Mouse (Mus musculus) liver, postnatal 0 days (tissue): ENCODE measurements around the gene Wbp1l. TPM values are rescaled to one million over a fixed set of nuclear protein-coding genes. Genes with fewer than 3 reads are reported as not detected.
A peak's percentile ranks its signal among the peaks of the same experiment; 100 is the strongest.

Experiments used
- ATAC-seq: fragments of 200-750 bp; cut with Nextera tagmentation; 2 replicates; pipeline ENCODE4 v1.8.0; 2017; ENCODE audit warnings: mild to moderate bottlenecking, moderate library complexity
- DNase-seq: peaks from one replicate; pipeline ENCODE4 v3.0.0-alpha.2; 2016
- H3K27ac ChIP-seq: fragments of 300-500 bp; sonication (generic); 2 replicates; pipeline ENCODE4 v1.5.1; 2014; ENCODE audit warnings: antibody characterized with exemption, moderate library complexity, mild to moderate bottlenecking, low read depth
- H3K27me3 ChIP-seq: fragments of 300-500 bp; sonication (generic); 2 replicates; pipeline ENCODE4 v1.6.1; 2014; ENCODE audit warnings: low read length, control low read depth, mixed read lengths; ENCODE audit not compliant: insufficient read depth
- H3K36me3 ChIP-seq: fragments of 300-500 bp; sonication (generic); replicated peaks from 2 replicates; pipeline ENCODE4 v1.6.1; 2014; ENCODE audit warnings: mild to moderate bottlenecking, control low read depth, low read length, moderate library complexity, mixed read lengths; ENCODE audit not compliant: insufficient read depth
- H3K4me1 ChIP-seq: fragments of 300-500 bp; sonication (generic); 2 replicates; pipeline ENCODE4 v1.6.1; 2014; ENCODE audit warnings: antibody characterized with exemption, mild to moderate bottlenecking, control low read depth; ENCODE audit not compliant: insufficient read depth
- H3K4me2 ChIP-seq: fragments of 300-500 bp; sonication (generic); 2 replicates; pipeline ENCODE4 v1.6.1; 2014; ENCODE audit warnings: low read depth, mild to moderate bottlenecking, low read length, moderate library complexity, mixed read lengths
- H3K4me3 ChIP-seq: fragments of 300-500 bp; sonication (generic); 2 replicates; pipeline ENCODE4 v1.5.1; 2014; ENCODE audit warnings: low read depth, low read length
- H3K9ac ChIP-seq: fragments of 300-500 bp; sonication (generic); replicated peaks from 2 replicates; pipeline ENCODE4 v1.6.1; 2014; ENCODE audit warnings: mild to moderate bottlenecking, moderate library complexity
- H3K9me3 ChIP-seq: fragments of 300-500 bp; sonication (generic); 2 replicates; pipeline ENCODE4 v1.6.1; 2016; ENCODE audit warnings: mild to moderate bottlenecking, control low read depth, low read length, mixed read lengths
- CTCF ChIP-seq: sonication (generic); IDR thresholded peaks from 2 replicates; pipeline ENCODE4 v1.5.1; 2016; ENCODE audit warnings: antibody characterized with exemption, low read depth
- EP300 ChIP-seq: IDR thresholded peaks from 2 replicates; pipeline ENCODE4 v1.6.1; 2016; ENCODE audit warnings: antibody characterized with exemption, low read depth, mild to moderate bottlenecking
- WGBS: fragments of 180-500 bp; shearing (Covaris S2); extraction: QIAGEN DNeasy Blood & Tissue Kit; methylation state at CpG from one replicate; pipeline ENCODE4 v1.1.7; 2014; ENCODE audit not compliant: insufficient replicate concordance; 5-methylcytosine and 5-hydroxymethylcytosine counted together
- polyA plus RNA-seq: library from polyadenylated mRNA; unstranded; fragments of >200 nt; fragmentation: Nextera tagmentation; extraction: Ambion mirVana; gene quantifications from 2 replicates; pipeline ENCODE4 v1.2.1, GENCODE M21; 2015

Wbp1l gene
- polyA plus RNA-seq, 1 experiment from 2014 or later: 48.8 TPM

GRCm38 (mm10) chr19:46672766-46673418, 74.0 kb downstream of the Wbp1l start, which contains the start of gene Cyp17a1:
Gene Cyp17a1, minus strand, starts transcription at chr19:46673172.
- ATAC-seq: no peak
- Histone ChIP-seq H3K4me3 (no peak within 1 kb of the TSS), H3K4me1 (peaks cover 23% of the 10 kb centered on the region), H3K27ac (no peak within 1 kb of the TSS), H3K9me3 (no peaks in the 10 kb centered on the region), H3K9ac (no peak within 1 kb of the TSS), H3K36me3 (no peaks in the 10 kb centered on the region), H3K27me3 (no peaks in the 10 kb centered on the region), H3K4me2 (peak within 1 kb of the TSS; percentile 28; the same call in 1 of the 2 replicates)
- WGBS: 49% methylated on average over 5 of the region's 5 CpGs
- no peak for DNase-seq
- TF ChIP-seq CTCF (no peak), EP300 (no peak)

- no peaks in the 10 kb centered on the region for H3K27me3 ChIP-seq
- no peaks in the 10 kb centered on the region for H3K36me3 ChIP-seq
- H3K9me3 ChIP-seq: no peaks in the 10 kb centered on the region
- no peak overlapping the region for H3K4me2 ChIP-seq
- TF ChIP-seq CTCF (no peak), EP300 (no peak)
- H3K4me1 ChIP-seq: peaks cover 20% of the 10 kb centered on the region
- 77% methylated on average over 3 of the region's 3 CpGs for WGBS
- DNase-seq (no peak), ATAC-seq (no peak)
- no peak overlapping the region for H3K27ac ChIP-seq
- H3K4me3 ChIP-seq: no peak overlapping the region
- no peak overlapping the region for H3K9ac ChIP-seq
Observed at GRCm38 (mm10) chr19:46675641-46676040, 76.8 kb downstream of the Wbp1l start.

GRCm38 (mm10) chr19:46679720-46680383, 81.0 kb downstream of the Wbp1l start:
- Histone ChIP-seq H3K36me3 (no peaks in the 10 kb centered on the region), H3K9ac (no peak overlapping the region), H3K4me2 (no peak overlapping the region), H3K27ac (no peak overlapping the region), H3K9me3 (no peaks in the 10 kb centered on the region), H3K27me3 (no peaks in the 10 kb centered on the region), H3K4me1 (peaks cover 5% of the 10 kb centered on the region; the same call in 1 of the 2 replicates), H3K4me3 (no peak overlapping the region)
- DNase-seq (no peak), ATAC-seq (no peak)
- 48% methylated on average over 12 of the region's 12 CpGs for WGBS
- no peak for TF ChIP-seq EP300
- TF ChIP-seq CTCF: no peak

- ATAC-seq: peak; percentile 98
Observed at GRCm38 (mm10) chr19:46689460-46690372, 90.8 kb downstream of the Wbp1l start, which contains the start of gene Borcs7. Gene Borcs7, plus strand, starts transcription at chr19:46689906.

GRCm38 (mm10) chr19:46690387-46690786, 91.5 kb downstream of the Wbp1l start:
- Histone ChIP-seq H3K27ac (no peak overlapping the region), H3K36me3 (no peaks in the 10 kb centered on the region), H3K9ac (peak overlapping the region; percentile 71), H3K27me3 (no peaks in the 10 kb centered on the region), H3K4me1 (peaks cover 8% of the 10 kb centered on the region), H3K9me3 (no peaks in the 10 kb centered on the region), H3K4me2 (peak overlapping the region; percentile 75), H3K4me3 (peak overlapping the region; percentile 74)
- WGBS: 70% methylated on average over 11 of the region's 11 CpGs
- no peak for TF ChIP-seq CTCF
- no peak for TF ChIP-seq EP300
- DNase-seq (no peak), ATAC-seq (no peak)

More at GRCm38 (mm10) chr19:46689460-46690372, 90.8 kb downstream of the Wbp1l start, which contains the start of gene Borcs7:
- Histone ChIP-seq H3K27me3 (no peaks in the 10 kb centered on the region), H3K4me1 (peaks cover 8% of the 10 kb centered on the region), H3K27ac (0 out of 2 replicates have a peak within 1 kb of the TSS, but pooled peaks have one; percentile 37), H3K4me3 (peak within 1 kb of the TSS; percentile 74), H3K9me3 (no peaks in the 10 kb centered on the region), H3K9ac (peak within 1 kb of the TSS; percentile 71), H3K36me3 (no peaks in the 10 kb centered on the region), H3K4me2 (peak within 1 kb of the TSS; percentile 75)
- DNase-seq: peak; percentile 87
- TF ChIP-seq CTCF (no peak), EP300 (no peak)
- 2% methylated on average over 44 of the region's 44 CpGs for WGBS

- ATAC-seq (no peak), DNase-seq (no peak)
- Histone ChIP-seq H3K9me3 (no peaks in the 10 kb centered on the region), H3K4me3 (no peak overlapping the region), H3K4me2 (no peak overlapping the region), H3K36me3 (no peaks in the 10 kb centered on the region), H3K27me3 (no peaks in the 10 kb centered on the region), H3K9ac (no peak overlapping the region), H3K27ac (no peak overlapping the region), H3K4me1 (peaks cover 8% of the 10 kb centered on the region)
- TF ChIP-seq CTCF (no peak), EP300 (no peak)
- 47% methylated on average over 2 of the region's 2 CpGs for WGBS
Observed at GRCm38 (mm10) chr19:46691078-46691477, 92.2 kb downstream of the Wbp1l start.
